Mouse (Mus musculus): Measurements from ENCODE around the gene Runx2.

The Runx2 gene

DNA sequence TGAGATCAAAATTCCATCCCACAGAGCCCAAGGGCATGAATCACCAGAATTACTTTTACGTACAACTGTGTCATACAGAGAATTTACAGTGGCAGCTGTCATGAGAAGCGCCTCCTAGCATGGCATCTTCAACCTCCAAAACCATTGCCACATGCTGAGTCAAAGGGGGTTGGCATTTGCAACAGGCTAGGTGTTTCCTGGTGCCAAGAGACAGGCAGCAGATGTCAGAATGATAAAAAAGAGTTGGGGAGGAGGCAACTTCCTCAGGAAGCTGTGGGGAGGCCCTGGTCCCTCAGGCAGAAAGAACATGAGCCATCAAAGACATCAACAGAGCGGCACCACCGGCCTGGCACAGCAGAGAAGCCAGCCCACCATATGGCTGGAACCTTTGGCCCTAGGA lies 160.1 kb downstream of the Runx2 start:
- DNase-seq: no peak

DNA sequence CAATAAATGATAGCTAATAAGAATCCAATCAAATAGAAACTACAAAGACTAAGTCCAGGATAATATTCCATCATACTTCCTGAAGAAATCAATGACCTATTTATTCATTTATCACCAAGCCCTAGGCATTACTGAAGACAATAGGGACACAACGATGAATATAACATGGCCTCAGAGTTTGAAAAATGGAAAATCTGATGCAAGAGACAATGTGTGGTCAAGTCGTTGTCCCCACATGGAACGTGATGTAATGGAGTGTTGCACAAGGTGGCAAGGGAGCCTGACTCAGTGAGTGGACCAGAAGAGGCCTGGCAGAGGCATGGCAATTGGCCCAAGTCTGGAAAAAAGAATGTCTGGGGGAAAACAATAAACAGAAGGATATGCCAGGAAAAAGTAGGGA lies 161.5 kb downstream of the Runx2 start:
- no peak for DNase-seq

GRCm38 (mm10) chr17:44652054-44652453 lies 162.5 kb downstream of the Runx2 start:
- no peak for DNase-seq

DNA sequence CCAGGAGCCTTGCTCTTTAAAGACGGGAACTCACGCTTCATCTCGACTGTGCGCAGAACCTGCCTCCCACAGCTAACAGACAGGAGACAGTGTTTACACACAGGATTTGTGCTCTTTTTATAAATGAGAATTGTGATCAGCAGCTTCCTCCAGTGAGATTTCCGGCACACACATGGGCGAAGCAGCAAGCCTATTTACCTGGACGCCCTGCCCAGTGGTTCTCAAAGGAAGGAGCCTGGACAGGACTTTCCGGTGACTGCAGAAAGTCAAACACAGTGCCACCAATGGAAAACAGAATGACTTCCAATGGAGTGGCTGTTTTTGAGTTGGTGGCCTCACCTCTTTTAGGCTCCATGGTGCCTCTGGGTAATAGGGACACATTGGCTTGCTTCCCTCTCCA lies 163.0 kb downstream of the Runx2 start:
- DNase-seq: no peak

DNA sequence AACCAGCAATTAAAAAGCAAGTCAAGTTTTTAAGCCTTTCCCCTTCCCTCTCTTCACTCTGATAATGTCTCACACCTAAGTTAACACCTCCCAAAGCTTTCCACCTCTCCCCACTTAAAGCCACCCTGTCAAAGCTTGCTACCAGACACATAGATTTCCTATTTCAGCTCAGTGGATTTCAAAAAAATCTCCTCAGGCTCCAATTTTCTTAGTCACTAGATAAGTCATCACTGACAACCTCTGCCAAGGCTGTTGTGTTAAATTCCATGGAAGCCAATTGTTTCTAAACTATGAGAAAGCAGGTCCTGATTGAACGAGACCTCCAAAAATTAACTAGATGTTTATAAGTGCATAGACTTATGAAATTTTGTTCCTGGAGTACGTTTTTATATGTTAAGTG lies 164.2 kb downstream of the Runx2 start:
- no peak for DNase-seq

DNA sequence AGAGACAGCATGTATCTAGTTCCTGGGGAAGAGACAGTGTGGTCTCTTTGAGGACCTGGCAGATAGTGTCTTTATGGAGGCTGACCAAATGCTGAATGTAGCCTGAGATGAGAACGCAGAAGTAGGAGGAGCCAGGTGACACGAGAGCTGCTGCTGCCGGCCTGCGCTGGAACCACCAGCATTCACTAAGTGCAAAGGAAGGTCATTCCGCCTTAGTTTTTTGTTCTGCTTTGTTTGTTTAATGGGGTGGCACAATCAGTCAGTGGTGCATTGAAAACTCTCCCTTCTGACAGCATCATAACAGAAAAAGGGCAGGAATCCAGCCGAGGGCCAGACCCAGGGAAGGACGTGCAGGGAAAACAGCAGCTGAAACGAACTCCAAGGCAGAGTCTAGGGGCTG lies 165.5 kb downstream of the Runx2 start:
- DNase-seq: peak; percentile 7

- DNase-seq: no peak
Observed at GRCm38 (mm10) chr17:44647916-44648315, 166.7 kb downstream of the Runx2 start.

GRCm38 (mm10) chr17:44645146-44645545 lies 169.5 kb downstream of the Runx2 start:
- DNase-seq: no peak

GRCm38 (mm10) chr17:44643260-44643659 lies 171.3 kb downstream of the Runx2 start:
- DNase-seq: no peak

DNA sequence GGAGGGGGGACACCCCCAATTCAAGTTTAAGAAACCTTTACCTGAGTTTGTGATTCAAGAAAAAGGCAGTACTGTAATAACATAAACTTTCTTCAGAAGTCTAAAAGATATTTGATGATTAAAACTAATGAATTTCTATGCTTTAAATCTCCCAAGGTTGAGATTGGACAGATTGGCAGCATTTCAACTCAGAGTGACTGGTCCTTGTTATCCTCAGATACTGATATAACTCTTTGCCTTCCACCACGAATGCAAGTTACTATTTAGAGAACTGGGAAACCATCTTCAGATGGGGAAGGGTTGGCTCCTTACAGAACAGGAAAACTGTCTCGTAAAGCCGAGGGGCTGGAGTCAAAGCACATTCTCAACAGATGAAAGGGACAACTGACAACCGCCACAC lies 172.5 kb downstream of the Runx2 start:
- DNase-seq: no peak

DNA sequence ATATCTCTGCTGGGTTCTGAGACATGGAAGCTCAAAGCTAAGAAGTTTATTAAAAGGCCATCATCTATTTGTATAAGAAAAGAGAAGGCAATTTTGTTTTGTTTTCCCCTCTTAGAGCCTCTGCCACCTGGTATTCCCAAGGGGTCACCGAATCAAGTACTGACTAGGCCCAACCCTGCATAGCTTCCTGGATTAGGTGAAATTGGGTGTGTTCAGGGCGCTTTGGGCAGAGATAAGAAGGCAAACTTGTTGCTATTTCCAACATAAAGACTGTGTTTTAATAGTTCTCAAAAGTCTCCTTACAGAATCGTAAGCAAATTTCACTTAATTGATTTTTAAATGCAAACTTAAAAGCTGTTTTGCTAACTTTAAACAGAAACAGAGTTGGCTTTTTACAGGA lies 173.7 kb downstream of the Runx2 start:
- DNase-seq: no peak

- no peak for DNase-seq
Observed at GRCm38 (mm10) chr17:44639446-44639845, 175.2 kb downstream of the Runx2 start.

GRCm38 (mm10) chr17:44637181-44637880 lies 177.3 kb downstream of the Runx2 start:
- no peak for DNase-seq

- DNase-seq: no peak
Observed at GRCm38 (mm10) chr17:44634486-44634885, 180.1 kb downstream of the Runx2 start.

DNA sequence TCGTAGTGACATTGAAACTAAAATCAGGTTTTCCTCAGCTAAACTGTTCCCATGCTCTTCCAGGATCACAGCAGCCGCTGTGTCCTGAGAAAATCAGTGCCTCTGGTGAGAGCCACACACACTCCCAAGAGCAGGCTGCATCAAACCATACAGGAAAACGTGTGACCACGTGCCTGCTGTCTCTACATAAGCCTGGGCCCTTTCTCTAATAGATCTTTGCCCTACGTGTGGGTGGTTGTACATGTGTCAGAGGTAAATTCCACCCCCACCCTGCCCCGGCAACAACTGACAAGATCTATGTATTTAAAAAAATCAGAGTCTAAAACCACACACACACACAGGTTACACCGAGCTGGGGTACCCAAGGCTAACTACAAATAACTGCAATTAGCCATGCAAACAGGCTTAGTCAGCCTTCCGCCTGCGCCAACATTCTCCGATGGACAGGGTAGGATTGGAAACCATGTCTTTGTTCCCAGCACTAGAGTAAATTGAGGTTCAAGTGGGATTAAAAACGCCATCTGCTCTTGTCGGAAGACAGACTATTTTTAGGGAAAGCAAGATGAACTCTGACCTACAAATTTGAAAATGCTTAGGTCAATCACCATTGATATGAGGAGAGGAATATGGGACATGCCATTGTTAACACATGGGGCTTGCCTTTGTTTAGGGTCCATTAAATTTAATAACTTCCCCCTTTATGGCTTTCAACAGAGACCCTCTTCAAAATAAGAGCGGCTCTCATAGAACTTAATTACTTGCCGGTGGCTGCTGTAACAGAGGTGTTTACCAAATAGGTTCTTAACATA lies 180.8 kb downstream of the Runx2 start:
- DNase-seq: no peak

- no peak for DNase-seq
Observed at GRCm38 (mm10) chr17:44632941-44633340, 181.7 kb downstream of the Runx2 start.

GRCm38 (mm10) chr17:44632292-44632691 lies 182.3 kb downstream of the Runx2 start:
- no peak for DNase-seq

DNA sequence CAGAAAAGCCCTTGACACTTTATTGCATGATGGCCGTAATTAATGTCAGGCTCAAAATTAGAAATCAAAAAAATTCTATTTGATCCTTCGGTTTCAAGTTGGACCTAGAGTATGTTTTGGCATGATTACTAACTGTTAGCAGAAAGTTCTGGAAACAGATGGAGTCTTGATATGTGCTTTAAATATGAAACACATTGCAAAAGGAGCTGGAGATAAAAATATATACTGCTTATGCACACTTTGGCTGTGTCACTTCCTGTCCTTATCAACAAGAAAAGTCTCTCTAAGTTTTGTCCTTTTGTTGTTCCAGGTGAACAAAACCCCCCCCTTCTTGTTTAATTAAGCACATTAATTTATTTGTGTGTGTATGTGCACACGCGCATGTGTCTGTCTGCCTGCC lies 183.0 kb downstream of the Runx2 start:
- DNase-seq: no peak

DNA sequence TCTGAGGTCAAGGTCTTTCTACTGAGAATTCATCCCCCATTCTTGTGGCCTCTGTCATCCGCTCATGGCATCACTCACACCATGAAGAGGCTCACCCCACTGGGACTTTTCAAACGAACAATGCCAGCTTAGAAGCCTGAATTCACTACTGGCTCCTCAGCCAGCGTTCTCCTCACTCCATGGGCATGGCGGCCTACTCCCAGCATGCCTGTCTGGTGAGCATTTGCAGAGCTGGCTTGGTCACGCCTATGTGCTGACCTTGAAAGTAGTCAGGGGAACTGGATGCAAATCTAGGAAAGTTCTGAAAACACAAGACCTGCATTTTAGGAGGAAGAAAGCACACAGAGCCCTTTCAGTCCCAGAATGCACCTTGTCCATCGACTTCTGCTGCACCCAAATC lies 187.3 kb downstream of the Runx2 start:
- DNase-seq: no peak

DNA sequence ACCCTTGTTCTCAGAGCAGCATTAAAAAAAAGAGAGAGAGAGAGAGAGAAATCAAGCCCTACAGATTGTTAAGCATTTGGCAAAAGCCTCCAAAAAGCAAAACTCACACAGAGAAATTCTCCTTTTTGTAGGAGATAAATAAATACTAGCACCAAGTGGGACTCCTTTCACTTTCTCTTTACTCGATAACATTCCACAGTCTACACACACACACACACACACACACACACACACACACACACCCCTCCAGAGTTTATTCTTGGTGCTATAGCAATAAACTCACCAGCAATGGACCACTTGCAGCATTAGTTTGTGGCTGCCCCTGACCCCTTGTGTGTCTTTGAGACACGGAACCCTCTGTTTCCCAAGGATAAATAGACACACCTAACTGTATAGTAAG lies 190.9 kb downstream of the Runx2 start:
- DNase-seq: no peak

- no peak for DNase-seq
Observed at GRCm38 (mm10) chr17:44623271-44623670, 191.3 kb downstream of the Runx2 start.

GRCm38 (mm10) chr17:44620456-44620855 lies 194.1 kb downstream of the Runx2 start:
- DNase-seq: no peak

DNA sequence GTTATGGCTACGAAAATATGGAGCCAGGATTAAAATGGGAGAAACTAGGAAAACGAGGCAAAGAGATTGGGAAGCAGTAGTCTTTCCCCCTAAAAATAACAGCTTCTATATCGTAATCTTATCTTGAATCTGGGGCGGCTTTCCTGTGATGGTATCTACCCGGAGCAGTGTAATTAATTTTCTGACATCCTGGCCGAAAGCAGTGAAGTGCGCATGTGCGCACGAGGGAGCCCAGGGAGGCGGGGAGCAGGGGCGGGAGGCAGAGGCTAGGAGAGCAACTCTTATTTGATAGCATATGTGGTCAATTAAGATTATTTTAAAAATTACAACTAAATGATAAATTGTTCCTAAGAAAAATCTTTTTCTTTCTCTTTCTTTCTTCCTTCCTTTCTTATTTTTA lies 195.9 kb downstream of the Runx2 start:
- DNase-seq: peak; percentile 32

DNA sequence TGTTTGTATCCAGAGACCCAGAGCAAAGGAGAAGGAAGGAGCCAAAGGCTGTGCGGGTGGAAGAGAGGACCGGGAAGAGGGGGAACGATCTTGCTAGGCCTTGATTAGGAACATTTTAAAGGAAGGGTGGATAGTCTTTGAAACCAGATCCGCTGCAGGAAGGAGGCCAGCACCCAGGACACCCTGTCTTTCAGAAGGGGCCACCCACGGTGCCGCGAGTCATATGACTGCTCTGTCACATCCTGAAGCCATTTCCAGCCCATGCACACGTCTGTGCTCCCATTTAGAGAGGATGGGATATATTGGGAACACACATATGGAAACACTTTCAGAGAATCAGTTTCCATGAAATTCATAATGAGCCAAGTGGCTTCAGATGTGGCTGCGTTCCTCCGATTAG lies 196.4 kb downstream of the Runx2 start:
- DNase-seq: peak; percentile 33

DNA sequence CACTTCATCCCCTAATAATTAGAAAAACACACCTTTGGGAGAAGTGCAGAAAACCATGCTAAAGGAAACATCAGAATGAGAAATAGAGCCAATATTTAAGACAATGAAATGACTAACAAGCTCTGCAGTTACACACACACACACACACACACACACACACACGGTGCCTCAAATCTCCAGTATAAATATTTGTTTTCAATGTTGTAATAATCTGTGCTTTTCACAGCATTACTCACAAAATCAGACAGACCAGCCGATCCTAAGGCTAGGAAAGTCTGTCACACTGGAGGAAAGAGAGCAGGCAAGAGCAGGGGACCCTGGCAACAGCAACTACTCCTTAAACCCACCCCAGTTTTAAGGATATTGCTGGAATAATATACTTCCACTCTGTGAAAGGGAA lies 196.9 kb downstream of the Runx2 start:
- no peak for DNase-seq
